Mouse (Mus musculus) E14TG2a.4 (cell line): Measurements from ENCODE around the gene Tspan7.

Experiments
- CTCF ChIP-seq: conservative IDR thresholded peaks from 2 replicates; pipeline ENCODE4 v1.5.1; 2014; ENCODE audit warnings: low read length
- NANOG ChIP-seq: IDR thresholded peaks from 2 replicates; pipeline ENCODE4 v1.6.1; 2014; ENCODE audit warnings: borderline replicate concordance, low read length, mixed read lengths
- POU5F1 ChIP-seq: IDR thresholded peaks from 2 replicates; pipeline ENCODE4 v1.6.1; 2014; ENCODE audit warnings: low read length, borderline replicate concordance

GRCm38 (mm10) chrX:10479031-10479886, 5.7 kb upstream of the Tspan7 start:
- TF ChIP-seq CTCF = no peak
- TF ChIP-seq NANOG = no peak
- no peak for TF ChIP-seq POU5F1
